Mouse (Mus musculus) CH12.LX (cell line): ENCODE results near the gene Zbtb9. TPM values are rescaled to one million over a fixed set of nuclear protein-coding genes. Genes with fewer than 3 reads are reported as not detected.

Experiments
- DNase-seq: peaks from one replicate; pipeline ENCODE4 v3.0.0-alpha.2; 2013; ENCODE audit errors: extremely low read depth
- H3K27ac ChIP-seq: 2 replicates; pipeline ENCODE4 v1.5.1; 2012; ENCODE audit warnings: low read depth, mild to moderate bottlenecking, control low read depth, moderate library complexity; ENCODE audit not compliant: insufficient read depth
- H3K27me3 ChIP-seq: replicated peaks from 2 replicates; pipeline ENCODE3; 2012; ENCODE audit warnings: inconsistent platforms
- H3K36me3 ChIP-seq, 2 experiments: replicated peaks in 1 of 2; 2 replicates each; pipeline versions ENCODE3 to v1.6.1; 2012; ENCODE audit warnings: inconsistent platforms in 1 of 2, low read length in 1 of 2, mild to moderate bottlenecking in 1 of 2, mixed read lengths in 1 of 2, moderate library complexity in 1 of 2; ENCODE audit not compliant: control insufficient read depth in 1 of 2, insufficient read depth in 1 of 2
- H3K4me1 ChIP-seq, 2 experiments: 2 replicates each; pipeline ENCODE4 v1.6.1; 2012; ENCODE audit warnings: inconsistent platforms in 1 of 2, moderate library complexity in 1 of 2; ENCODE audit not compliant: insufficient read depth in 2 of 2, control insufficient read depth in 1 of 2
- H3K4me2 ChIP-seq: 2 replicates; pipeline ENCODE4 v1.6.1; 2012; ENCODE audit warnings: low read depth, mild to moderate bottlenecking, control low read depth; ENCODE audit not compliant: poor library complexity, insufficient read depth, severe bottlenecking
- H3K4me3 ChIP-seq, 3 experiments: fragments of 150-350 bp in 1 of 3; sonication (generic) in 1 of 3; replicated peaks in 1 of 3; 2 replicates each; pipeline versions ENCODE3 to v1.5.1; 2011 to 2012; ENCODE audit warnings: low read depth in 2 of 3, low read length in 2 of 3, mild to moderate bottlenecking in 2 of 3, moderate library complexity in 2 of 3, control low read depth in 1 of 3, improper control_type of control experiment in 1 of 3, inconsistent platforms in 1 of 3, mixed read lengths in 1 of 3; ENCODE audit not compliant: poor library complexity in 1 of 3
- H3K79me2 ChIP-seq: replicated peaks from 2 replicates; pipeline ENCODE4 v1.6.1; 2012; ENCODE audit warnings: mild to moderate bottlenecking, moderate library complexity; ENCODE audit not compliant: control insufficient read depth, poor library complexity, insufficient read depth, severe bottlenecking; ENCODE audit errors: extremely low read depth
- H3K9ac ChIP-seq: 2 replicates; pipeline ENCODE4 v1.6.1; 2012; ENCODE audit warnings: low read depth, mild to moderate bottlenecking, control low read depth, moderate library complexity; ENCODE audit not compliant: insufficient read depth
- H3K9me3 ChIP-seq: replicated peaks from 2 replicates; pipeline ENCODE3; 2012; ENCODE audit warnings: low read length, inconsistent platforms, mixed read lengths
- BHLHE40 ChIP-seq: IDR thresholded peaks from 2 replicates; pipeline ENCODE4 v1.6.1; 2011; ENCODE audit warnings: mild to moderate bottlenecking, low read depth, low read length, improper control_type of control experiment
- CHD1 ChIP-seq: IDR thresholded peaks from 2 replicates; pipeline ENCODE4 v1.6.1; 2012; ENCODE audit warnings: low read depth, low read length, improper control_type of control experiment, inconsistent platforms
- CHD2 ChIP-seq: IDR thresholded peaks from 2 replicates; pipeline ENCODE4 v1.6.1; 2011; ENCODE audit warnings: low read length, improper control_type of control experiment
- CTCF ChIP-seq, 2 experiments: IDR thresholded peaks in 1 of 2; conservative IDR thresholded peaks in 1 of 2; 2 replicates each; pipeline ENCODE4 v1.5.1; 2011 to 2012; ENCODE audit warnings: low read depth in 2 of 2, low read length in 2 of 2, improper control_type of control experiment in 1 of 2, inconsistent platforms in 1 of 2, mild to moderate bottlenecking in 1 of 2, moderate library complexity in 1 of 2
- ELF1 ChIP-seq: IDR thresholded peaks from 2 replicates; pipeline ENCODE4 v1.6.1; 2014; ENCODE audit warnings: low read depth, mild to moderate bottlenecking, inconsistent platforms, low read length, improper control_type of control experiment
- EP300 ChIP-seq: IDR thresholded peaks from 2 replicates; pipeline ENCODE4 v1.6.1; 2011; ENCODE audit warnings: low read length, improper control_type of control experiment
- ETS1 ChIP-seq: conservative IDR thresholded peaks from 2 replicates; pipeline ENCODE4 v1.6.1; 2012; ENCODE audit warnings: low read depth, mild to moderate bottlenecking, inconsistent platforms, low read length, improper control_type of control experiment, moderate library complexity
- GABPA ChIP-seq: IDR thresholded peaks from 2 replicates; pipeline ENCODE4 v1.6.1; 2012; ENCODE audit warnings: low read depth, low read length, improper control_type of control experiment, inconsistent platforms; ENCODE audit not compliant: insufficient replicate concordance
- HCFC1 ChIP-seq: IDR thresholded peaks from 2 replicates; pipeline ENCODE4 v1.6.1; 2012; ENCODE audit warnings: low read depth, mild to moderate bottlenecking, inconsistent platforms, low read length, improper control_type of control experiment
- IRF4 ChIP-seq: IDR thresholded peaks from 2 replicates; pipeline ENCODE4 v1.6.1; 2014; ENCODE audit warnings: low read depth, mild to moderate bottlenecking, inconsistent platforms, low read length, improper control_type of control experiment
- JUN ChIP-seq: IDR thresholded peaks from 2 replicates; pipeline ENCODE4 v1.6.1; 2011; ENCODE audit warnings: low read depth, mild to moderate bottlenecking, low read length, improper control_type of control experiment, moderate library complexity; ENCODE audit not compliant: insufficient read depth
- JUND ChIP-seq: conservative IDR thresholded peaks from 2 replicates; pipeline ENCODE4 v1.6.1; 2011; ENCODE audit warnings: low read depth, low read length, improper control_type of control experiment
- MAFK ChIP-seq: IDR thresholded peaks from 2 replicates; pipeline ENCODE4 v1.6.1; 2011; ENCODE audit warnings: low read length, improper control_type of control experiment; ENCODE audit not compliant: insufficient replicate concordance
- MAX ChIP-seq: IDR thresholded peaks from 2 replicates; pipeline ENCODE4 v1.6.1; 2011; ENCODE audit warnings: low read length, improper control_type of control experiment
- MEF2A ChIP-seq: IDR thresholded peaks from 2 replicates; pipeline ENCODE4 v1.6.1; 2014; ENCODE audit warnings: low read depth, mild to moderate bottlenecking, inconsistent platforms, low read length, improper control_type of control experiment, borderline replicate concordance
- MXI1 ChIP-seq: IDR thresholded peaks from 2 replicates; pipeline ENCODE4 v1.6.1; 2011; ENCODE audit warnings: mild to moderate bottlenecking, low read depth, low read length, improper control_type of control experiment
- MYC ChIP-seq: IDR thresholded peaks from 2 replicates; pipeline ENCODE4 v1.6.1; 2011; ENCODE audit warnings: low read depth, mild to moderate bottlenecking, improper control_type of control experiment, low read length
- NELFE ChIP-seq: IDR thresholded peaks from 2 replicates; pipeline ENCODE4 v1.6.1; 2011; ENCODE audit warnings: low read depth, low read length, improper control_type of control experiment
- NRF1 ChIP-seq: IDR thresholded peaks from 2 replicates; pipeline ENCODE4 v1.6.1; 2014; ENCODE audit warnings: low read depth, mild to moderate bottlenecking, inconsistent platforms, low read length, improper control_type of control experiment, moderate library complexity
- POLR2A ChIP-seq: IDR thresholded peaks from 2 replicates; pipeline ENCODE4 v1.6.1; 2011; ENCODE audit warnings: low read depth, mild to moderate bottlenecking, improper control_type of control experiment, low read length
- POLR2AphosphoS2 ChIP-seq: IDR thresholded peaks from 2 replicates; pipeline ENCODE4 v1.6.1; 2011; ENCODE audit warnings: low read depth, low read length, improper control_type of control experiment
- RAD21 ChIP-seq: IDR thresholded peaks from 2 replicates; pipeline ENCODE4 v1.6.1; 2011; ENCODE audit warnings: low read depth, mild to moderate bottlenecking, low read length, improper control_type of control experiment, moderate library complexity
- RCOR1 ChIP-seq: conservative IDR thresholded peaks from 2 replicates; pipeline ENCODE4 v1.6.1; 2012; ENCODE audit warnings: low read depth, mild to moderate bottlenecking, inconsistent platforms, low read length, improper control_type of control experiment
- SIN3A ChIP-seq: IDR thresholded peaks from 2 replicates; pipeline ENCODE4 v1.6.1; 2012; ENCODE audit warnings: low read length, improper control_type of control experiment, inconsistent platforms
- SMC3 ChIP-seq: IDR thresholded peaks from 2 replicates; pipeline ENCODE4 v1.6.1; 2011; ENCODE audit warnings: low read depth, low read length, improper control_type of control experiment
- TBP ChIP-seq: conservative IDR thresholded peaks from 2 replicates; pipeline ENCODE4 v1.6.1; 2011; ENCODE audit warnings: low read depth, low read length, improper control_type of control experiment
- TCF12 ChIP-seq: IDR thresholded peaks from 2 replicates; pipeline ENCODE4 v1.6.1; 2014; ENCODE audit warnings: low read depth, mild to moderate bottlenecking, inconsistent platforms, low read length, improper control_type of control experiment
- USF1 ChIP-seq: IDR thresholded peaks from 2 replicates; pipeline ENCODE4 v1.6.1; 2014; ENCODE audit warnings: low read depth, mild to moderate bottlenecking, inconsistent platforms, low read length, improper control_type of control experiment
- USF2 ChIP-seq: conservative IDR thresholded peaks from 2 replicates; pipeline ENCODE4 v1.6.1; 2011; ENCODE audit warnings: low read depth, low read length, improper control_type of control experiment
- ZKSCAN1 ChIP-seq: IDR thresholded peaks from 2 replicates; pipeline ENCODE4 v1.6.1; 2012; ENCODE audit warnings: low read depth, inconsistent platforms, low read length, improper control_type of control experiment, borderline replicate concordance
- ZNF384 ChIP-seq: IDR thresholded peaks from 2 replicates; pipeline ENCODE4 v1.6.1; 2012; ENCODE audit warnings: low read depth, low read length, improper control_type of control experiment, inconsistent platforms
- dilution Hi-C: fragments of 300-500 bp; cut with MboI; formaldehyde crosslinking; loops from 2 replicates; pipeline ENCODE4 v1.14.3; 2020; ENCODE audit warnings: low sequenced_read_pairs; ENCODE audit not compliant: extremely low pct_unique_long_range_greater_than_20kb, extremely low pct_ligation_motif_present
- in situ Hi-C: fragments of 300-500 bp; cut with MboI; formaldehyde crosslinking; loops from 3 replicates; pipeline ENCODE4 v1.14.3; 2019; ENCODE audit warnings: low sequenced_read_pairs, low pct_ligation_motif_present, low pct_unique_long_range_greater_than_20kb, mixed read lengths
- polyA plus RNA-seq: library from polyadenylated mRNA; unstranded; fragments of >175 nt; gene quantifications from 2 replicates; pipeline ENCODE4 v1.2.1, GENCODE M21; 2012; ENCODE audit warnings: low read depth; ENCODE audit not compliant: insufficient read length
- total RNA-seq, 2 experiments: library from RNA; depleted of rRNA; stranded (reverse); fragments of 300-350 nt in 1 of 2; fragments of >200 nt in 1 of 2; gene quantifications; 2 replicates each; pipeline ENCODE4 v1.2.3; 2012 to 2014

Zbtb9 gene
- total and polyA plus RNA-seq, 3 experiments: 2.0 to 14.3 (median 8.1) TPM

DNA sequence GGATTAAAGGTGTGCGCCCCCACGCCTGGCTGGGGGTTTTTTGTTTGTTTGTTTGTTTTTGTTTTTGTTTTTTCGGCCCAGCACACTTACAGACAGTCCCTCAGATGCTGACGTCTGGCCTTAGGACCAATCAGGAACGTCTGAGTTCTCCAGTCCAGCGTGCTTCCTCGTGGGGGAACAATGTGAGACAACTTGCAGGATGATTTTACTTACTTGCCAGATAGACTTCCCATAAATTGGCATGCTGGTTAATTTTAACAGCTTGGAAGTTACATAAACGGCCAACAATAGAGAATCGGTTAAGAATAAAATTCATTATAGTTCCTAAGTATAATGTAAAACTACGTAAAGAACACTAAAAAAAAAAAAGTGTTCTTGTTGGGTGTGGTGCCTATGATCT, 38.2 kb downstream of the Zbtb9 start:
- Histone ChIP-seq H3K4me1 (peaks cover 6 to 38% of the 10 kb centered on the region in 2 experiments), H3K4me2 (peak overlapping the region; percentile 53; the same call in 1 of the 2 replicates), H3K27ac (no peak overlapping the region), H3K27me3 (no peaks in the 10 kb centered on the region), H3K9me3 (no peaks in the 10 kb centered on the region), H3K9ac (no peak overlapping the region), H3K36me3 (no peaks in the 10 kb centered on the region), H3K79me2 (no peaks in the 10 kb centered on the region), H3K4me3 (no peak overlapping the region)
- no peak for DNase-seq
- dilution Hi-C loops (no loop called here), in situ Hi-C loops (no loop called here)
- TF ChIP-seq NRF1 (no peak), ETS1 (no peak), MAX (no peak), CHD2 (no peak), RAD21 (no peak), SIN3A (no peak), MYC (no peak)

DNA sequence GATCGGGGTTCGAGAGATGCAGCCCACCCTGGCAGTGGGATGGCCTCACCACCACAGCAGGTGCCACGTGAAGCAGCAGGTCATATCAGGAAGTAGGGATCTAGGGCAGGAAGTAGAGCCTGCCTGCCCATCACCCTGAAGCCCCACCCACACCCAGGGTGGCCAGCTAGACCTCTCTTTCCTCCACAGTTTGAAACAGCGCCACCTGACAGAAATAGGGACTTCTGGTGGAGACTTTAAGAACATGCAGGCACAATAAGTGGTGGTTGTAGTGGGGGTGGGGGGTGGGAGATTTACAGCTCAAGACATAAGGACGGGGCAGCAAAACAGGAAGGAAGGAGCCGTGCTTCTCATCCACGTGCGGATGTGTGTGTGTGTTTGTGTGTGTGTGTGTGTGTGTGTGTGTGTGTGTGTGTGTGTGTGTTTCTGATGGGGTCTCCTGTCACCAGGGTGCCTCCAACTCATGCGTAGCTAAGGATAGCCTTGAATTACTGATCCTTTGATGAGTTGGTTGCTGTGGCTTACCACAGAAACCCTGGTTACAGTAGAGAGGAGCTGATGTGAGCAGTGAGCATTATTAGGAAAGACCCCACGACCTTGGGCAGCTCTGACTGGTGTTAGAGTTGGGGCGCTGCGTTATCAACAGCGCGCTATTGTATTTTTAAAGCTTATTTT, 39.2 kb downstream of the Zbtb9 start:
- Histone ChIP-seq H3K27ac (no peak overlapping the region), H3K4me1 (peaks cover 6 to 41% of the 10 kb centered on the region in 2 experiments), H3K4me3 (peak overlapping the region; percentile 13 to 33 (median 28)), H3K36me3 (no peaks in the 10 kb centered on the region), H3K79me2 (no peaks in the 10 kb centered on the region), H3K9me3 (no peaks in the 10 kb centered on the region), H3K27me3 (no peaks in the 10 kb centered on the region), H3K9ac (no peak overlapping the region), H3K4me2 (peak overlapping the region; percentile 53)
- peak; percentile 88 for DNase-seq
- dilution Hi-C loops (no loop called here), in situ Hi-C loops (no loop called here)
- TF ChIP-seq POLR2AphosphoS2 (no peak), ZNF384 (no peak), IRF4 (peak; percentile 33), MYC (peak; percentile 90), MXI1 (peak; percentile 38; the same call in 1 of the 2 replicates), JUN (no peak), SIN3A (peak; percentile 63), MEF2A (peak; percentile 13), USF2 (peak; percentile 30; the same call in 1 of the 2 replicates), HCFC1 (peak; percentile 60), RAD21 (no peak; the same call in 1 of the 2 replicates), MAX (peak; percentile 89), SMC3 (0 out of 2 replicates have a peak, but pooled peaks have one; percentile 9), MAFK (no peak), TCF12 (peak; percentile 66), RCOR1 (no peak), USF1 (peak; percentile 62), EP300 (0 out of 2 replicates have a peak, but pooled peaks have one; percentile 5), GABPA (no peak), JUND (no peak), POLR2A (peak; percentile 66), CHD1 (no peak), ETS1 (peak; percentile 34), ELF1 (peak; percentile 95), NELFE (peak; percentile 60), BHLHE40 (peak; percentile 90), CTCF (conservative IDR thresholded peaks at IDR 0.05 in 1 of 2, IDR thresholded peaks at IDR 0.05 in 1 of 2; ENCODE audit: low read depth in 2 of 2, low read length in 2 of 2) (peak in 1 of 2 experiments; percentile 68; a peak in 2 of 4 replicates), CHD2 (peak; percentile 50), TBP (no peak), ZKSCAN1 (no peak)
